Mouse (Mus musculus) ovary, postnatal 36 days (tissue): ENCODE results near the gene Ap1s3.

Experiments
- DNase-seq: peaks from one replicate; pipeline ENCODE4 v3.0.0; 2022; ENCODE audit warnings: low spot score, mixed read lengths

Gene Ap1s3

GRCm38 (mm10) chr1:79671543-79672337 is at the start of gene Ap1s3:
Gene Ap1s3, minus strand, starts transcription at chr1:79671972.
- peak; percentile 47 for DNase-seq

GRCm38 (mm10) chr1:79714152-79714923 is 42.6 kb upstream of the Ap1s3 start:
- no peak for DNase-seq

- no peak for DNase-seq
These were observed 41.3 kb upstream of the Ap1s3 start for GRCm38 (mm10) chr1:79713081-79713480.

DNA sequence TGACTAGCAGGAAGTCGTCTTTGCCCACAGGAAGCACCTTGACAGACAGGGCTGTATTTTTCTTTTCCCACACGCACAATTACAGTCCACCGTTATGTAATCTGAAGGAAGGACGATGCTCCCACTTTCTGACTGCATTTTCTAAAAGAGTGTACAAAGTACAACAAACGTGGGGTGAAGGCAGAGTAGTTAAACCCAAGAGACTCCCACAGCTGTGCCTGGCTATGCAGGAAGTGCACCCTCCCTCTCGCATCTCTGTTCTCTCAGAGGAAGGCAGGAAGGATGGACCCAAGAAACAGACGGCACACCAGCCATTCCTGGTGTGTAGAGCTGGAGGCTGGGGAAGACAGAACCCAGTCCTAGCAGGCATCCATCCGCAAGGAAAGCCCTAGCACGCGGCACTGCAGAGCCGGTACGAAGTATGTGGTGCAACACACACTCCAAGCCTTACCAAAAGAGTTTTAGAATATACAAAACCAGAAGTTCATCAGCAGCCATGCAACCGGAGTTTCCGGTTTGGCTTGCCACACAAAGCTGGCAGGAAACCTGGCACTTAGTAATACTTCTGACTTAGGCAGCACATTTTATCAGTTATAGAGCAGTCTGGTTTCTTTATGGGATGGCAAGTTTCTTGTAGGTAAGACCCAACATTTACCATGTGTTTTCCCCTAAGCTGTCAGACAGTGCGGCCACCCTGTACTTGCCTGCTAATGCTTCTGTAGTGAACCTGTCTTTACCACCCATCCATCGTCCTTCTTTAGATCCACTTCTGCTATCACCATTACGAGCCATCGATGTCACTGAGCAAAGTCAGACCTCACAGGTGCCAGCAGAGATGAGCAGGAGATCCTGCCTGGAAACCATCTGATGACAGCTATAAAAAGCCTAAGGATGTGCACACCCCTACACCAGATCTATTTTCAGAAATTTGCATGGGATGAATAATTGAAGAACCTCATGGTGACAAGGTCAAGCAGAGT is 39.7 kb upstream of the Ap1s3 start:
- no peak for DNase-seq

- DNase-seq, result no peak
These were observed 38.9 kb upstream of the Ap1s3 start for GRCm38 (mm10) chr1:79710678-79711077.

DNA sequence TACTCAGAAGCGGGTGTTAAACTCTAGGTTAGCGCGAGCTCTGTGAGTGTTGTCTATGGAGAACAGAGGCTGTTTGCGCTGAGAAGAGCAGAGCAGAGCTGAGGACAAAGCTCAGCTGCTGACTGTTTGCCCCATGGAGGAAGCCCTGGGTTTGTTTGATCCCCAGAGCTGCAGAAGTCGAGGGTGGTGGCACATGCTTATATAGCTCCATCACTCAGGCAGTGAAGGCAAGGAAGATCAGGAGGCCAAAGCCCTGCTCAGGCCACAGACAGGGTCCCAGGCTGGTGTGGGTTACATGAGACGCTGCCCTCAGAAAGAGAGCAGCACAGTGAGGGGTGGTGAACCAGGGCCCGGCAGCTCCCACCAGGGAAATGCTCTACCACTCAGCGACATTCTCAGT is 38.4 kb upstream of the Ap1s3 start:
- DNase-seq, result no peak

DNA sequence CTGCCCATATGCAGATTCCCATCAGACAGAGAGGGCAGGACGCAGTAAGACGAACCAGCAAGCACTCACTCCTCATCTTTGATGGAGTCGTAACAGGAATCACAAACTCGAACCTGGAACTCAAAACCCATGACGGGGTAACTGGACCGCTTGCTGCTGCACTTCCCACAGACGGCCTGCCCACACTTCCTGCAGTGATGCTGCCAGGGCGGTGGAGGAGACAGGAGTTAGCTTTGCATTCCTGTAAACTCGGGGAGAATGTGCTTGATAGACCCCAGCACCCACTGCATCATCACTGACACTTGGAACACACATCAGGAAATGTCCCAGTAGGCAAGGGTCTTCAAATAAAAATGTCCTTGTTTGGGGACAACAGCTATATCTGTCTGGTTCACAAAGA is 35.6 kb upstream of the Ap1s3 start:
- DNase-seq, result no peak

DNA sequence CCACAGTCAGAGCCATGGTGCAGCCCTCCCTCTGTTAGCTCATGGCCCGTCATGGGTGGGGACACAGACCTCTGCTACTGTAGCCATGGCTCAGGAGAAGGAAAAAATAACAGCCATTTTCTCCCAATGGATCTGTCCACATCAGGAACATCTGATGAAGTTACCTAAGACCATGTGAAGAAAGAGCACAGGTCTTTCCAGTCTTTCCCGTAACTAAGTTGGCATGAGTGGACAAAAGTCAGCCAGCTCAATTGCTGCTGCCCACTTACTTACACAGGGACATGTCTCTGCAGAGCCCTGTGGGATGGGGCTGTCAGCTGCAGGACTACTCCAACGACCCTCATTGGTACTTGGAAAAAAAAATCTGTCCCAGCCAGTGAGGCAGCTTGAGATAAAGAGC is 34.9 kb upstream of the Ap1s3 start:
- DNase-seq, result no peak

DNA sequence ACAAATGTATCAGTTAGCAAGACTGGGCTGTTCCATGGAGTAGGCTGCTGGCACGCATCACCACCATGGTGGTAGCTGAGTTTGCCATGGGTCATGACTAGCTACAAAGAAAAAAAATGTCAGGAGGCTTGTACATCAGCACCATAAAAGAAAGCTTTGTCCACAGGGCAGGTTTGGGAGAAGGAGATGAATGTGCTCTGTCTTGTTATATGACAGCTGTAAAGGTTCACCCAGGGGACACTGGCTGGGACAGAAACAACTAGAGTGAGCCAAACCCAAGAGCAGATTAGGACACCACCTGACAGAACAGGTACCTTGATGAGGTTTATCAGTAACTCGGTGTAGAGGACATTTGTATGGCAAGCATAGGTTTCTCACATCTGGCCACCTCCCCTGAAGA is 32.9 kb upstream of the Ap1s3 start:
- DNase-seq, result no peak

DNA sequence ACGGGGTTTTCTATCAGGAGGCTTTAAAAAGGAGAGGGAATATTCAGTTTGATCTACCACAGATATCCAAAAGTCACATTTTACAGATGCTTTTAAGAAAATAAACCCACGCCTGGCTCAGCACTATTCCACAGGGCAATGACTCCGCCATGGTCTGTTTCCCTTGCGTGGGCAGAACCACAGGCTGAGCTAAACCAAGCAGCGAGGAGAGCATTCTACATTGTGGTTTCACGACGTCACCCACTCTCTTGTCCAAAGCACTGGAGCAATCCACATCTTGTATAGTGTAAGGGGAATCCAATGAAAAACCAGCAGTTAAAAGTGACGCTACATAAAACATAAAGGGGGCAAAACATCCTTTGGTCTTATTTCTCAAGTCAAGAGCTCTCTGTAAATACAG is 31.7 kb upstream of the Ap1s3 start:
- no peak for DNase-seq

- no peak for DNase-seq
These were observed 26.7 kb upstream of the Ap1s3 start for GRCm38 (mm10) chr1:79698506-79698905.

- no peak for DNase-seq
These were observed 25.6 kb upstream of the Ap1s3 start for GRCm38 (mm10) chr1:79697382-79697781.

GRCm38 (mm10) chr1:79696933-79697332 is 25.2 kb upstream of the Ap1s3 start:
- no peak for DNase-seq

GRCm38 (mm10) chr1:79692482-79692881 is 20.7 kb upstream of the Ap1s3 start:
- DNase-seq, result no peak

GRCm38 (mm10) chr1:79687254-79687653 is 15.5 kb upstream of the Ap1s3 start:
- no peak for DNase-seq

- no peak for DNase-seq
These were observed 12.3 kb upstream of the Ap1s3 start for GRCm38 (mm10) chr1:79684027-79684426.

- DNase-seq, result no peak
These were observed 11.2 kb upstream of the Ap1s3 start for GRCm38 (mm10) chr1:79682936-79683335.

GRCm38 (mm10) chr1:79680777-79681176 is 9.0 kb upstream of the Ap1s3 start:
- no peak for DNase-seq

GRCm38 (mm10) chr1:79678117-79678684 is 6.4 kb upstream of the Ap1s3 start:
- DNase-seq, result no peak

DNA sequence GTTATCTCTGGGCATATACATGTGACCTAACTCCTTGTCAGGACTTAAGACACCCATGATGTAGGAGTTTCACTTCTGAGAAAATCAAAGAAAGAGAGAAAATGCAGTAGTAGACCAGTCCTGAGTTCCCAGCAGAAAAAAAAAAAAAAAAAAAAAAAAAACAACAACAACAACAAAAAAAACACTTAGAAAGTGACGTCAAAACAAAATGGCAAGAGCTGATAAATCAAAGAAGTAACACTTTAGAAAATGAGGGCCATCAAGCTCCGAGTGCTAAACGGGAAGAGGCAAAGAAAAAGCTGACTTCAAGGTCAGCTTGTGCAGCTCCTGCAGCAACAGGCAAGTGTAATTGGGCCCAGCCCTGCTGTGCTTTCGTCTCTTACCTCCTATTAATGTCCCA is 3.9 kb upstream of the Ap1s3 start:
- DNase-seq, result no peak

DNA sequence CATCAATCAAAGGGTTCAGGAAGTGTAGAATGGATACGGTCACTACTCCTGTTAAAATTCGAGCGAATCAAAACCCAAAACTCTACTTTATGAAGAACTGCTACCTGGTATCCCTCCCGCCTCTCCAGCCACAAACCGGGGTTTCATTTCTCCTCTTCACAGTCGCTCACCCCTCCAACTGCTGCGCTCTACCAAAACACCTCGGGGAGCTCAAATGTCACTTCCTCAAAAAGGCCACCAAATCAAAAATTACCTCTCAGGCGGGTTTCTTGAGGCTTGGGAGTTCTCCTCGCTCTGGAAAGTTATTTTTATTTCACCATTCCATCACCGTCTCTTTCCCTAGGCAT is 603 bp downstream of the Ap1s3 start:
- DNase-seq, result no peak

GRCm38 (mm10) chr1:79669419-79669974 is 2.3 kb downstream of the Ap1s3 start:
- no peak for DNase-seq
